Mouse (Mus musculus) embryonic fibroblast, embryonic 13.5 days (primary cell): ENCODE data around the gene Dcaf10. TPM values are rescaled to one million over a fixed set of nuclear protein-coding genes. Genes with fewer than 3 reads are reported as not detected.

Source experiments
- H3K27ac ChIP-seq: 2 replicates; pipeline ENCODE4 v1.5.1; 2012; ENCODE audit warnings: low read length, control low read depth, inconsistent platforms; ENCODE audit not compliant: insufficient read depth
- H3K4me1 ChIP-seq: 2 replicates; pipeline ENCODE4 v1.6.1; 2011; ENCODE audit warnings: low read length; ENCODE audit not compliant: control insufficient read depth, insufficient read depth
- H3K4me3 ChIP-seq: 2 replicates; pipeline ENCODE4 v1.5.1; 2011; ENCODE audit warnings: mild to moderate bottlenecking, control low read depth, low read length; ENCODE audit not compliant: insufficient read depth
- CTCF ChIP-seq: IDR thresholded peaks from 2 replicates; pipeline ENCODE4 v1.5.1; 2011; ENCODE audit warnings: mild to moderate bottlenecking, control low read depth, low read length, moderate library complexity, borderline replicate concordance; ENCODE audit not compliant: insufficient read depth
- POLR2A ChIP-seq: IDR thresholded peaks from 2 replicates; pipeline ENCODE4 v1.6.1; 2011; ENCODE audit warnings: low read depth, mild to moderate bottlenecking, control low read depth, low read length, moderate library complexity
- polyA plus RNA-seq: library from polyadenylated mRNA; stranded (reverse); fragments of >200 nt; gene quantifications from 2 replicates; pipeline ENCODE4 v1.2.4, GENCODE M21; 2011; ENCODE audit warnings: low read depth; ENCODE audit not compliant: missing spikeins, insufficient read length

The Dcaf10 gene
- polyA plus RNA-seq, 1 experiment, result 26.3 TPM

DNA sequence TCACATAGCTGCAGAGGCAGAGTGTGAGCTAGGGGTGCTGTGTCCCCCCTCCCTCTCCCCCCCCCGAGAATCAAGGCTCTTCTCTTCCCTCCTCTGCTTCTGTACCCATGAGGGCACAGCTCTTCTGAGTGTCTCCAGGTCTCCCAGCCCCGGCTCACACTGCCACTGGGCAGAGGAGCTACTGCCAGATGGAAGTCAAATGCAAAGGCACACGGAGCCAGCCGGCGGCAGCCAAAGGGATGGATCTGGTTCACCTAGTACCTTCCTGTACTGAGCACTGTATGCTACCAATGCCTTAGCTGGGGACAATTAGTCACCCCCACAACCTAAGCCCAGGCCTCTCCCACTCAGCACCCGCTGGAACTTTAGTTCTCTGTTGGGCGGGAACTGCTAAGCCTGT is 74.4 kb downstream of the Dcaf10 start:
- Histone ChIP-seq H3K4me1 (no peaks in the 10 kb centered on the region), H3K4me3 (no peak overlapping the region), H3K27ac (no peak overlapping the region)
- TF ChIP-seq CTCF, result no peak
- no peak for TF ChIP-seq POLR2A

DNA sequence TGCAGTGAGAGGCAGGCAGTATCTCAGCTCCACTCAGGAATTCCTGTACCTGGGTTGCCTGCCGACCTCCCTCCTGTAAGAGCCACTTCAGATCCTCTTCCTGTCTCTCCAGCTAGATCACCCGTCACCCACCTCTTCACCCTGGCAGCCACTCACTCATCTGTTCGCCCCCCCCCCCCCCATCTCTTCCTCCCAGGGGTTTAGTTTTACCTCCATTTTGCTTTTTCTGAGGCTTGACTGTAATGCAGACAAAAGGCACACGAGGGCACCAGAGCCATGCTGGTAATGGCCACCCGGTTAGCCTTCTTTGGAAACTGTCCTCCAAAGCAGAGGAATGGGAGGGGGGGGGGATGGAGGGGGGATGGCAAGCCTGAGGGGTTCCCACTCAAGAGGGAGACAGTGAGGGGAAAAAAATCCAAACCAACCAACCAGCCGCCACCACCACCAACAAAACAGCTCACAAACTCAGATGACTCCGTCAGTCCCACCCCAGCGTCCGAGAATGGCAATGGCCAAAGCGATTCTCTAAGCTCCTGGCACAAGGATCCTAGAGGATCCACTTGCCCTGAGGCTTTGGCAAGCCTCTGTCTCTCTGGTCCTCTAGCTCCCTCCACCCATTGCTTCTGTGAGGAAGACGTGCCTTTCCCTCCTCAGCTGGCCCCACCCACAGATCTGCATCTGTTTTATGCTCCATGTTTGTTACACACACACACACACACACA is 76.5 kb downstream of the Dcaf10 start:
- Histone ChIP-seq H3K4me1 (no peaks in the 10 kb centered on the region), H3K27ac (no peak overlapping the region), H3K4me3 (no peak overlapping the region)
- TF ChIP-seq CTCF (peak; percentile 81), POLR2A (no peak)

DNA sequence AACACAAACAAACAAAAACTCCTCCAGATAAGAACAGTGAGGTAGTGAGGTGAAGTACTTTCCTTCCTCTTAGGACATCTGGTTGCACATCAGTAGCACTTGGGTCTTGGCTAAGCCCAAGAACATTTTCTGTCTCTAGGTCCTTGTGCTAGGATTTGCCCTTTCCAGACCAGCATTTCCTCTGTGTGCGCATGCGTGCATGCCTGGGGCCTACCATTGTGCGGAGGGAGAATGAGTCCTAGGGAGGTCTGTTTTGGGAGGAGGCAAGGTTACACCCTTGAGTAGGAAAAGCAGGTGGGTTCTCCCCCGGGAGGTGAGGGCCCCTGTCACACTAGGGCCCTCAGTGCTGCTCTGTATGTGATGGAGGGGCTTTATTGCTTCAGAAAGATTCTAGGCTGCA is 77.2 kb downstream of the Dcaf10 start:
- Histone ChIP-seq H3K4me1 (no peaks in the 10 kb centered on the region), H3K4me3 (no peak overlapping the region), H3K27ac (no peak overlapping the region)
- TF ChIP-seq CTCF (no peak), POLR2A (no peak)

DNA sequence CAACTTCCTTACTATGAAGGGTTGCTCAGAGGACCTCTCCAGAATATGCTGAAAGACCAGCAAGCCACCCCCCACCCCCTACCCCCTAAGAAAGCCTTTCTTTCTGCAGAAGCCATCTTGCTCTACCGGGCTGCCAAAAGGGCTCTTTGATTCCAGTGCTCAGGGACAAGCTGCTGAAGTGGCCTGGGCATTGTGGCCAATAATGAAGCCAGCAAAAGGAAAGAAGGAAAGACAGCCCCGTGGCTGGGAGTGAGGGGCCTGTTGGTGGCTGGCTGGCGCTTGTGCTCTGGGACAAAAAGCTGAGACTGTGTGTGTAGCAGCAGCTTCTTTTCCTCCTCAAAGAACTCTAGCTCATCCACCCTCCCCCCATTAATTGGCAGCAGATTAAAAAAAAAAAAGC is 78.8 kb downstream of the Dcaf10 start:
- Histone ChIP-seq H3K4me1 (no peaks in the 10 kb centered on the region), H3K27ac (no peak overlapping the region), H3K4me3 (no peak overlapping the region)
- no peak for TF ChIP-seq CTCF
- no peak for TF ChIP-seq POLR2A

- H3K27ac ChIP-seq, result no peak overlapping the region
- TF ChIP-seq POLR2A (no peak), CTCF (no peak)
- H3K4me3 ChIP-seq, result no peak overlapping the region
- H3K4me1 ChIP-seq, result no peaks in the 10 kb centered on the region
Measured at GRCm38 (mm10) chr4:45421519-45422260, 79.8 kb downstream of the Dcaf10 start.

DNA sequence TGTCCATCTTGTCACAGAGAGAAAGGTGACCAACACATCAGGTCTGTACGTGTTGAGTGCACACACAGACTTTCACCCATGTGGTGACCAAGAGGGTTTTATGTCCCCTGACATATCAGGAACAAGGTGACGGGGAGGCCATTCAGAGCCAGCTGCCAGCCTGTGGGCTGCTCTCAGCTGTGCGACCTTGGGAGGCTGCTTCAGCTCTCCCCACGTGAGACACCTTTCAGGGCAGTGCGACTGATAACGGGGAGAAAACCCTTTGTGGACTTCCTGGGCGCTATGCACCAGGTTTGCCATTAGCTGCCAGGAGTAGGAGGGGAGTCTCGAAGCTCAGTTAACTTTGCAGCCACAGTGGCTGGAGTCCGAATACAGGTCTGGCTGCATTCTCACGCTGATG is 80.7 kb downstream of the Dcaf10 start:
- no peak overlapping the region for H3K4me3 ChIP-seq
- TF ChIP-seq CTCF, result no peak
- H3K4me1 ChIP-seq, result no peaks in the 10 kb centered on the region
- no peak overlapping the region for H3K27ac ChIP-seq

DNA sequence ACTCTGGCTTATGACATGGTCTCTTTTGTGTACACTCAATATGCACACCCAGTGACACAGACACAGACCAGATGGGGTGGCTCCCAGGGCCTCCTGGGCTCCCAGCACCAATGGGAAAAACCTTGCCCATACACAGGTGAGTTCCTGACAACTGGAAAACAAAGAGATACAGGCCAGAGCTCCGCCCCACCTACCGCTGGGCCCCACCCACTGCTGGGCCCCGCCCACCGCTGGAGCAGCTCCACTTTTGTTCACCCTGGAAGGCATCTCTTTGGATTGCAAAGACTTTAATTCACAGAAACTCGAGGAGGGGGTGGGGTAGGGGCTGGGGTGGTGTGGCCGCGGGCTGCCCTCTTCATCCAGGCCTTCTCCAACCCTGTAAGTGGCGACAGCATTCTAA is 81.5 kb downstream of the Dcaf10 start:
- Histone ChIP-seq H3K27ac (no peak overlapping the region), H3K4me1 (no peaks in the 10 kb centered on the region), H3K4me3 (no peak overlapping the region)
- TF ChIP-seq CTCF (no peak), POLR2A (no peak)

GRCm38 (mm10) chr4:45426724-45427457 is 85.0 kb downstream of the Dcaf10 start:
- H3K4me3 ChIP-seq, result no peak overlapping the region

More at GRCm38 (mm10) chr4:45426724-45427457, 85.0 kb downstream of the Dcaf10 start:
- TF ChIP-seq POLR2A, result no peak
- TF ChIP-seq CTCF, result no peak
- H3K27ac ChIP-seq, result no peak overlapping the region
- H3K4me1 ChIP-seq, result no peaks in the 10 kb centered on the region

Other genes with a start within 250 kb of the Dcaf10 start
- 85.1 and 105 TPM in 2 replicates for gene Tomm5, start 234.0 kb upstream of the Dcaf10 start, polyA plus RNA-seq
- not detected in 2 replicates for gene Frmpd1, start 157.2 kb upstream of the Dcaf10 start, polyA plus RNA-seq
- gene Trmt10b, start 45.0 kb upstream of the Dcaf10 start, polyA plus RNA-seq, result 11.2 and 12.6 TPM in 2 replicates
- gene Exosc3, start 631 bp downstream of the Dcaf10 start, polyA plus RNA-seq, result 30.6 and 39.2 TPM in 2 replicates
- gene Slc25a51, start 66.7 kb downstream of the Dcaf10 start, polyA plus RNA-seq, result 65.9 and 83.6 TPM in 2 replicates
- gene Shb, start 190.4 kb downstream of the Dcaf10 start, polyA plus RNA-seq, result 11.4 and 11.9 TPM in 2 replicates